Mouse (Mus musculus) frontal cortex, postnatal 36 days (tissue): ENCODE measurements around the gene Csrp3.

Experiments used
- DNase-seq, 2 experiments: peaks; one replicate each; pipeline ENCODE4 v3.0.0; 2022; ENCODE audit warnings: low spot score in 2 of 2

Gene Csrp3

GRCm38 (mm10) chr7:48867576-48867975, 19.7 kb upstream of the Csrp3 start:
- DNase-seq, result no peak

- no peak for DNase-seq
These were observed 17.0 kb upstream of the Csrp3 start for GRCm38 (mm10) chr7:48864671-48865458.

GRCm38 (mm10) chr7:48864199-48864598, 16.4 kb upstream of the Csrp3 start:
- no peak for DNase-seq

- DNase-seq, result no peak
These were observed 14.0 kb upstream of the Csrp3 start for GRCm38 (mm10) chr7:48861796-48862195.

GRCm38 (mm10) chr7:48860948-48861347, 13.1 kb upstream of the Csrp3 start:
- no peak for DNase-seq

GRCm38 (mm10) chr7:48859362-48859761, 11.5 kb upstream of the Csrp3 start:
- DNase-seq, result no peak

GRCm38 (mm10) chr7:48858257-48858656, 10.4 kb upstream of the Csrp3 start:
- DNase-seq, result no peak

- no peak for DNase-seq
These were observed 7.6 kb upstream of the Csrp3 start for GRCm38 (mm10) chr7:48855461-48855860.

GRCm38 (mm10) chr7:48853496-48853895, 5.7 kb upstream of the Csrp3 start:
- no peak for DNase-seq

- DNase-seq, result no peak
These were observed 3.8 kb upstream of the Csrp3 start for GRCm38 (mm10) chr7:48851529-48852104.

- no peak for DNase-seq
These were observed 1.1 kb downstream of the Csrp3 start for GRCm38 (mm10) chr7:48846755-48847154.

- DNase-seq, result no peak
These were observed 2.4 kb downstream of the Csrp3 start for GRCm38 (mm10) chr7:48845213-48845973.

GRCm38 (mm10) chr7:48843541-48843940, 4.3 kb downstream of the Csrp3 start:
- no peak for DNase-seq

GRCm38 (mm10) chr7:48842353-48842752, 5.5 kb downstream of the Csrp3 start:
- no peak for DNase-seq

- no peak for DNase-seq
These were observed 6.3 kb downstream of the Csrp3 start for GRCm38 (mm10) chr7:48841538-48841937.

GRCm38 (mm10) chr7:48840545-48840944, 7.3 kb downstream of the Csrp3 start:
- DNase-seq, result no peak

GRCm38 (mm10) chr7:48838434-48838833, 9.4 kb downstream of the Csrp3 start:
- DNase-seq, result no peak

GRCm38 (mm10) chr7:48836949-48837348, 10.9 kb downstream of the Csrp3 start:
- DNase-seq, result no peak

- DNase-seq, result no peak
These were observed 12.7 kb downstream of the Csrp3 start for GRCm38 (mm10) chr7:48834989-48835626.

GRCm38 (mm10) chr7:48834371-48834970, 13.4 kb downstream of the Csrp3 start:
- no peak for DNase-seq

GRCm38 (mm10) chr7:48832735-48833134, 15.1 kb downstream of the Csrp3 start:
- no peak for DNase-seq

GRCm38 (mm10) chr7:48830395-48830794, 17.4 kb downstream of the Csrp3 start:
- no peak for DNase-seq
